Mouse (Mus musculus) skeletal muscle tissue, adult 2 months (tissue): ENCODE measurements around the gene Cdh1.

Experiments used
- DNase-seq: peaks from one replicate; pipeline ENCODE4 v3.0.0-alpha.2; 2012; ENCODE audit warnings: low read depth, low spot score

The Cdh1 gene

GRCm38 (mm10) chr8:106623016-106623415, 19.9 kb downstream of the Cdh1 start:
- no peak for DNase-seq

- DNase-seq, result no peak
Measured at GRCm38 (mm10) chr8:106623451-106623850, 20.3 kb downstream of the Cdh1 start.

- DNase-seq, result no peak
Measured at GRCm38 (mm10) chr8:106623954-106624353, 20.8 kb downstream of the Cdh1 start.

GRCm38 (mm10) chr8:106624743-106625142, 21.6 kb downstream of the Cdh1 start:
- no peak for DNase-seq

GRCm38 (mm10) chr8:106626096-106626865, 23.1 kb downstream of the Cdh1 start:
- DNase-seq, result no peak

GRCm38 (mm10) chr8:106628291-106628964, 25.3 kb downstream of the Cdh1 start:
- DNase-seq, result no peak

- DNase-seq, result no peak
Measured at GRCm38 (mm10) chr8:106629456-106629855, 26.3 kb downstream of the Cdh1 start.

- DNase-seq, result no peak
Measured at GRCm38 (mm10) chr8:106631904-106632303, 28.8 kb downstream of the Cdh1 start.

- DNase-seq, result no peak
Measured at GRCm38 (mm10) chr8:106632650-106633049, 29.5 kb downstream of the Cdh1 start.

- DNase-seq, result no peak
Measured at GRCm38 (mm10) chr8:106633361-106634158, 30.4 kb downstream of the Cdh1 start.

- no peak for DNase-seq
Measured at GRCm38 (mm10) chr8:106635284-106635683, 32.1 kb downstream of the Cdh1 start.

- DNase-seq, result no peak
Measured at GRCm38 (mm10) chr8:106637446-106637845, 34.3 kb downstream of the Cdh1 start.

- no peak for DNase-seq
Measured at GRCm38 (mm10) chr8:106638768-106639295, 35.7 kb downstream of the Cdh1 start.

GRCm38 (mm10) chr8:106640212-106640611, 37.1 kb downstream of the Cdh1 start:
- DNase-seq, result no peak

- DNase-seq, result no peak
Measured at GRCm38 (mm10) chr8:106640921-106641320, 37.8 kb downstream of the Cdh1 start.

GRCm38 (mm10) chr8:106642172-106642571, 39.0 kb downstream of the Cdh1 start:
- no peak for DNase-seq

- peak; percentile 3 for DNase-seq
Measured at GRCm38 (mm10) chr8:106643100-106643499, 39.9 kb downstream of the Cdh1 start.

- DNase-seq, result no peak
Measured at GRCm38 (mm10) chr8:106644957-106645356, 41.8 kb downstream of the Cdh1 start.

- no peak for DNase-seq
Measured at GRCm38 (mm10) chr8:106646153-106646552, 43.0 kb downstream of the Cdh1 start.

- no peak for DNase-seq
Measured at GRCm38 (mm10) chr8:106646731-106647130, 43.6 kb downstream of the Cdh1 start.

GRCm38 (mm10) chr8:106647387-106647786, 44.2 kb downstream of the Cdh1 start:
- peak; percentile 47 for DNase-seq

GRCm38 (mm10) chr8:106648421-106648820, 45.3 kb downstream of the Cdh1 start:
- DNase-seq, result no peak
